Mouse (Mus musculus): ENCODE data around the gene Mecom. TPM values are rescaled to one million over a fixed set of nuclear protein-coding genes. Genes with fewer than 3 reads are reported as not detected.

The Mecom gene
- total RNA-seq, 4 experiments from 2014 or later, result 2.2 to 5.5 (median 4.5) TPM

DNA sequence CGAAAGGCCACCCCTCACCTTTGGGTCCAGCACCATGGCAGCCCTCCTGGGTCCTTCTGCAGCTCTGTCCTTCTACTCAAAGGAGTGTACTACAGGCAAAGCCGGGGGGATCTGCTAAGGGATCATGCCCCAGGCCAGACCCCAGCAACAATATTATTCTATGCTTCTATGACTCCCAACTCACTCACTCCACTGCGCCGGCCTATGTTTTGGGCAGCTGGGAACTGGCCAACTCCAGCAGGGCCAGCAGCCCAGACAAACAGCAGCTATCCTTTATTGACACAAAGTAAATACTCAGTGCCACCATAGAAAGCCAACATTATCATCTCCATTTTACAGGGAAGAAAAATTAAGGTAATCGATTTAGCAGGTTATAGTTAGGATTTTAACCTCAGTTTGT lies 186.6 kb downstream of the Mecom start:
- DNase-seq (ENCODE audit: low spot score in 2 of 2), result no peak

DNA sequence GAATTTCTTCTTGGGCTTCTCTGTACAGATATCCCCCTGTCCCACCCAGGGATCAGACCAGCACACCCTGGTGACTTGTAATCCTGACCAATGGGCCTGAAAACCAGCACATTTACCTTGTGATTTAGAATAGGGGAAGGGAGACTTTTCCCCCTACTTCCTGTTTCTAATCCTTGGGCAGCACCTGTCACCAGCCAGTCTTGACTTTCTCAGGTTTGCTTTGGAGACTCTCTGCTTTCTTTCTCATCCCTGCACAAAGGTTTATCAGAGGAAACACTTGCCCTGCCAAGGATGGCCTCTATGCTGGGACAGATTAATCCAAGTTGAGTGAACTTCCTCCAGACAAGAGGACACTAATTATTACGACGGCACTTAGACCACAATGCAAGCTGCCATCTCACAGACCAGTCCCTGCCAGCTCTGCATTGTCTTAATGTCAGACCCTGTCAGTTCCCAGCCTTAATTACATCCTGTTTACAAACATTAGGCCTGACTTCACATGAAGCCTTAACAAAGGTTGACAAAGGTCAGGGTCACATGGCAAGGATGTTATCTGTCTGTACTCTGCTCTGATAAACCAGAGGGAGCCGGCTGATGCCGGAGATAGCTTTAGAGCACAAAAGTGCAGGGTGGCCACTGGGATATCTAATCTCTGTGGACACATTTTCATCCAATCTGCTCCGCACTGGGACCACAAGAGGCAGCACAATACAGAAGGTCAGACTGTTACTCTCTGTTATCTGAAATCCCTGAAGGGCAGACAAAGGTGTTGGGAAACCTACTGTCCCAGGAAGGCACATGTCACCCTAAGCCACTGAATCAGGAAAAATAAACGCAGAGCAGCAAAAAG lies 193.7 kb downstream of the Mecom start:
- no peak for DNase-seq (ENCODE audit: low spot score in 2 of 2)

DNA sequence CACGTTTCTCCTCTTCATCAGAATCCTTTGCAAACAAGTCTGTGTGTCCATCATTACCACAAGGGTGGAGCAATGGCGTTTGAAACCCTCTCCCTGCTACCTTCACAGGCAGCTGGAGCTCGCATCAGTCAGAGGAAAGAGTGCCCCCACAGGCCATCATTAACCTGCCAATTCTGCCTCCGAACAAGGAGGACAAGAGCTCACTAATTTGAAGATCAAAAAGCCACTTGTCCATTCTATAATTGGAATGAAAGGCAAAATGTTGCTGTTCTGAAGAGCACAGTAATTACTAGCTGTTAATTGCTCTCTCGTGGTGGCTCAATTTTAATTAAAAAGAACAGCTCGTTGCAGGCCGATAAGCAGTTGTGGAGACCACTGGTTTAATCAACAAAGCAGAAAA lies 198.5 kb downstream of the Mecom start:
- no peak for DNase-seq (ENCODE audit: low spot score in 2 of 2)

DNA sequence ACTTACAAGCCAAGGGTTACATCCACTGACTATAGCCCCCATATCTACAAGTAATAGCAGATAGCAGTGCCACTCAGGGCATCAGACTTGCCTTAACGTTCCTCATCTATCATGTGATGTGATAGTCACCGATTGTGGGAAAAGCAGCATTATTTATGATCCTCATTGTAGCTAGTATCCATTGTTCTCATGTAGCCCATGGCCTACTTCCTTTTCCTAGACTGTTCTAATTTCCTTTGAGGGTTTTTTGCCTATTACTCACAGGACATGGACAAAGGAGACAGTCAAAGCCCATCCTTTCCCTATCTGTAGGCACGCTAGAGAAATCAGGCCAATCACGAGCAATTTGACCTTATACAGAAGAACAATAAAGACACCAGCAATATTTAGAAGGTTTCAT lies 203.7 kb downstream of the Mecom start:
- DNase-seq (ENCODE audit: low spot score in 2 of 2), result no peak

DNA sequence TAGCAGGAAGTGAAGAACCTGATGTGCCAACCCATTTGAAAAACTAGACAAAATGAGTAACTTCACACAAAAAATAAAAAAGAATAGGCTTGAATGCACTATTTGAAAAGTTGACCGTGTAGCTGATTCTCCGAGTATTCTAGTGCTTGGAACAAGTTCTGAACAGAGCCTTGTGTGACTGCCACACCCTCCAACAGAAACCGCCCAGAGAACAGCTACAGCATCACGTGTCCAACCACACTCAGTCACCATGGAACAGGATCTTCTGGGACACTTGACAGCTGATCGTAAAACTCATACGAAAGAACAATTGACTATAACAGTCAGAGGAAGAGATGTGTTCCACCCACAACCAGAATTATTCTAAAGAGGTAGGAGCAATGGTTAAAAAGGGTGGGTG lies 215.5 kb downstream of the Mecom start:
- no peak for DNase-seq (ENCODE audit: low spot score in 2 of 2)

DNA sequence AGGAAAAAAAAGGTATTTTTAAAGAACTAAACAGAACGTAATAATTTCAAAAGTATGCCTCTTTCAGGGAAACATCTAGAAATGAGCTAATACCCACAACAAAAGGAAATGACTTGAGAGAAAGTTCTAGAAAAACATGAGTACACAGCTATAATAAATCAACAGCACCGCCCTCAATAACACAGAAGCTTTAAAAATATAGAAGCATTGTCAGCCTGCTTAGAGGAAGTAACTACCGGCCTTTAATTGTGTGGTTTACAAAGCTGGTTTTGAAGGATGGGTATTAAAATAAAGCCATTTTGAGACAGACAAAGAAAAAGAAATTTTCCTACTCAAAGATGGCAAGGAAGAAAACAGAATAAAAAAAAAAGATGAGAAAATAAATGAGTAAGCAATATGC lies 217.3 kb downstream of the Mecom start:
- no peak for DNase-seq (ENCODE audit: low spot score in 2 of 2)

DNA sequence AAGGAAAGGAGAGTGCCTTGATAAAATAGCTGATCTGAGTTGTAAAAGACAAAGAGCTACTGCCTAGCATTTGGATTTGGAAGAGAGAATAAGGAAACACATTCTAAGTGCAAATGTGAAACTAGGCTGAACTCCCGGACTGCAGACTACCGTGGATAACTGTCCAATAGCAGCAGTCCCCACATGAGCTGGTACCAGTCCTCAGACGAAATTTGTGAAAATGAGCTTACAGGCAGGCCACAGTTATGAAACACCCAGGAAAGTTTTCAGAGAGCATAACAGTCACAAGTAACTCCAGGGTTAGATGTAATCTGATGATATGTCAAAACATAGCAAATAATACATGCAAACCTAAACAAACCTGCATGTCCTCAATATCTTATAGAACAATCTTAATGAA lies 217.8 kb downstream of the Mecom start:
- no peak for DNase-seq (ENCODE audit: low spot score in 2 of 2)

DNA sequence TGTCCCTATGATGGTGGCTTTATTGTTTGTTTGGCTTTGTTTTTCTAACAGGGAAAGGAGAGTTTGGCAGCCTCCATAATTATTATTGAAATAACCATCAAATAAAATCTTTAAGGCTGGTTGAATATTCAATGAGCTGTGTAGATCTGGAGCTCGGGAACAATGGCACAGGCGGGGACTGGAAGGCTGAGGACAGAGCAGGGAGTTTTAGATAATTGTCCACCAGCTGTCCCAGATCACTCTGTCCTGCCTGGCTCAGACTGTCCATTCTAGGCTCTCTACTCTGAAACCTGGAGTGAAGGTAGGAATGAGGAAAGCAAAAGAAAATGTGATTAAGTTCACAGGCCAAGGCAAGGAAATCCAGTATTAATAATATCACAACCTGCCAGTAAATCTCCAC lies 232.9 kb downstream of the Mecom start:
- DNase-seq (ENCODE audit: low spot score in 2 of 2), result no peak

DNA sequence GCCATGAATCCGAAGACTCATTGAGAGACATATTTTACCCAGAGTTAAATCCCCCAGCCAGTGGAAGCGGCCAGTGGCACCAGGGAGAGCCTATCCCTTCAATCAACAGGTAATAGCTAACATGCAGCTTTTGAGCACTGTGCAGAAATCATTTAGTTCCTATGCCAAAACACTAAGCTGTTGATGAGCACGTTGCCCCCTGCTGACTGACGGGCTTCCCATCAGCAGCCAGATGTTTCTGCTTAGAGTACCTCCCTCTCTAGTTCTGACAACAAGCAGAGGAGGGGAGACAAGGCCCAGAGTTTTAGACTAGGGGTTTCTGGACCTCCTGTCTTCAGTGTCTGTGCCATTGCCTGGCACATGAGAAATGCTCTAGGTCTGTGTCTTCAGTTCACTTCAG lies 239.7 kb downstream of the Mecom start:
- DNase-seq (ENCODE audit: low spot score in 2 of 2), result no peak

DNA sequence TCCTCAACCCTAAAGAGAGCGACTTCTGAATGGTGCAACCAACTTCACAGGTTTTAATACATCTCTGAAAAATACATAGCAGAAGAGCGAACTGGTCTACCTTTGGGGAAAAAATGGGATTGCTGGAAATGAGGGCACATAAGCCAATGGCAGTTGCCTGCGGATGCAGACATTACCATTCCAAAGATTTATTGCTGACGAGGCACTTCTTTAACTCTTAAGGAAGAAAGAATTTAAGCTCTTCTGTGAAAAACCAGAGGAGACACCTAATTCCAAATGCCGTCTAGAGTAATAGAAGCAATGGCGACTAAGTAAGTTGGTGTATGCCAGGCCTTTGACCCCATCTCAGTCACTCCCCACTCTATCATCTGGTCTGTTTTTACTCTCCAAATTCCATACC lies 240.2 kb downstream of the Mecom start:
- no peak for DNase-seq (ENCODE audit: low spot score in 2 of 2)

DNA sequence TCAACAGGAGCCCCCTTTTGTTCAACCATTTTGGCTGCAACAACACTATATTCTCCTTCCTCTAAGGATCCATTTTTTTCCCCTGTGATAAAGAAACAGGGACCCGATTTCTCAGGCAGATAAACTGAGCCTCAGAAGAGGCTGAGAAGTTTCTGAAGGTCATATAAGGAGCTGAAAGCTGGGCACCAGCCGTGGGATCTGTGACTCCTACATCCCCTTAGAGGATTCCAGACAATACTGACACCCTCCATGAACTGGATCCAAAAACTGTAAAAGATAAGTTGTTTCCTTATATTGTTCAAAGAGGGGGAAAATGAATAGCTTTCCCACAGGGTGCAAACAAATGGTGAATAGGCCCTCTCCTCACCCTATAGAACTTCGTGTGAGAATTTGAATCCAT lies 241.7 kb downstream of the Mecom start:
- no peak for DNase-seq (ENCODE audit: low spot score in 2 of 2)

DNA sequence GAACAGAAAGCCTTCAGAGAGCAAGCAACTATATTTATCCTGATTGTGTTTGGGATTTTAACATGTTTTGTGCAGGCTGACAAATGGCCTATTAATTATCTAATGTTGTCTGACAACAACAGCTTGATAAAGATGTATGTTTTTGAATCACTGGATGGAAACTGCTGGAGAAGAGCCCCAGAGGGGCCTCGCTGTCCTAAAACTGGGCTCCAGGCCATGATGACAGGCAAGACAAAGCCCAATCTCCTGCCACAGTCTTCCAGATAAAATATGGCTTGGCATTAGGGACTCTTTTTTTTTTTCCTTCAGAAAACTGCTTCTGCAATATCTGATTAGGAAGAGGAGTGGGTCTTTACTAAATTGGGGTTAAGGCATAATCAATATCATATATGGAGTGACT lies 248.3 kb downstream of the Mecom start:
- no peak for DNase-seq (ENCODE audit: low spot score in 2 of 2)

DNA sequence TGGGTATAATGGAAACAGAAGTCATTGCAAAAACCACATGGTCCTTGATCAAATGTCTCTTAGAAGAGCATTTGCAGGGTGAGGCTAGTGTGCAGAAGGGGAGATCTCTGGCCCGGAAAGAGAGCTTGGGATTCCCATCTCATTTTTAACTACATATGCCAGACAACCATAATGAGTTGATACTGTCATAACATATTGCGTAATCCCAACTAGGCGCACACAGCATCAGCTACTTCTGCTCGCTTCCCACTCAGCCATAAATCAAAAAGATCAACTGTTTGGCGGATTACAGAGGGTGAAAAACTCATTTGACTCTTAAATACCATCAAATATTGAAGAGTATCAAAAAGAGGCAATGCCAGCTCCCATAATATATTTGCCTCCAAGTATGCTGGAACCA lies 253.4 kb downstream of the Mecom start:
- no peak for DNase-seq (ENCODE audit: low spot score in 2 of 2)

DNA sequence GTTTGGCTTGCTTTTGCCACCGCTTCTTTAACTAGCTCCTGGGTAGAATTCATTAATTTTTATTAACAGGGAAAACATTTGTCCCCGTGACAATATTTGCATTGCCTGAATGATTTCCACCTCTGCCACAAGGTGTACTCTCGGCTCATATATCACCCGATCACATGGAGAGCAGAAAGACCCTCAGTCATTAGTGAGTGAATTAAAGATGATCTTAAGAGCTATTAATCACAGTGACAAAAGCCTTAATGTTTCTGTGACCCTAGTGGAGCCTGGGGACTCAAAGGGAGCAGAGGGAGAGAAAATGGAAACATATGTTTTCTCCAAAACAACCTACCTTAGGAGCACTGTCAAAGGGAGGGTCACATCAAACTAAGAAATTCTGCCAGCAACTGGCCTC lies 261.3 kb downstream of the Mecom start:
- DNase-seq (ENCODE audit: low spot score in 2 of 2), result no peak

DNA sequence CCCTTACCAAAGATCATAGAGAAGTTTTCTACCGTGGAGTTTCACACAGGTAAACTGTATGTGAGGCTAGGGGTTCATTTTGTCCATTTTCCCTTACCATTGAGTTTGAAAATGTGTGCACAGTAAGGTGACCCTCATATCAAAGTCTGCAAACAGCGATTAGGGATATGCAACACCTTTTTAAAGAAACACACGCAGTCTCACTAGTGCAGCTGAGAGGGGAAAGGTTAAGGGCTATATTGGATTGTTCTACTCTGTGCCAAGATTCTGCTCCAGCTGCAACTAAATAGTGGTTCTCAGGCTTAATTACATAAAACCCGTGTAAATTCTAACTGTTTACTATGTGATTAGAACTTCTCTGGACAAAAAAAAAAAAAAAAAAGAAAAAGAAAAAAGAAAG lies 263.7 kb downstream of the Mecom start:
- DNase-seq (ENCODE audit: low spot score in 2 of 2), result no peak

DNA sequence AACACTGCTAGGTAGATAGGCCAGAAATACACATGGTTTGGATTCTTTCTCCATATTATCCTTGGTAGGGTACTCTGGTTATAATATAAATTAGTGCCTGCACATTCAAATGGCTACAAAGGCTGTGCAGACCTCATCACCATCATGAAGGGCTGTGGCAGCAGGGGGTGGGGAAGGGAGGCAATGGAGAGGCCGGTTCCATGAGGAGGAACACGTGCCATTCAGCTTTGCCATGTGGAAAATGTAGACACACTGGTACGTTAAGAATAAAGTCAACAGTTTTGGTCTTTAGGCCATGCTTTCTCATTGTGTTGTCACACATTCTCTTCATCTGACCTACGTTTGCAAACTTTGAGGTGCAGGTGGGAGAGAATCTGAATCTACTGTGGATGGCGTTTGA lies 264.2 kb downstream of the Mecom start:
- no peak for DNase-seq (ENCODE audit: low spot score in 2 of 2)

DNA sequence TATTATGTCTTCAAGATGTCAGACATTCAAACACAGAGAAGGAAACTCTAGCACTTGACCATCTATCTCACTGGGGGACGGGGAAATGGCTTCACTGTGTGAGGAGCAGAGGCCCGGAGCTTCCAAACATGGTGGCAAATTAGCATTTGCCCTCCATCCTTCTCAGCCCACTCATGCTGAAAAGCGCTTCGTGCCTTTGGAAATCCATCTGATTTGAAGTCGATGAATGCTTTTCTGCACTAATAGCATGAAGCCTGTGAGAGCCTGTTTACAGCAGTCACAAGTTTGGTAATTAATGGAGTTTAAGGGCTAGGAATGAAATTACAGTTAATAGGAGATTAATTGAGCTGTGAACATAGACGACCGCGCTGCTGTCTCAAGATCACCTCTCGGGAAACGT lies 270.2 kb downstream of the Mecom start:
- no peak for DNase-seq (ENCODE audit: low spot score in 2 of 2)

DNA sequence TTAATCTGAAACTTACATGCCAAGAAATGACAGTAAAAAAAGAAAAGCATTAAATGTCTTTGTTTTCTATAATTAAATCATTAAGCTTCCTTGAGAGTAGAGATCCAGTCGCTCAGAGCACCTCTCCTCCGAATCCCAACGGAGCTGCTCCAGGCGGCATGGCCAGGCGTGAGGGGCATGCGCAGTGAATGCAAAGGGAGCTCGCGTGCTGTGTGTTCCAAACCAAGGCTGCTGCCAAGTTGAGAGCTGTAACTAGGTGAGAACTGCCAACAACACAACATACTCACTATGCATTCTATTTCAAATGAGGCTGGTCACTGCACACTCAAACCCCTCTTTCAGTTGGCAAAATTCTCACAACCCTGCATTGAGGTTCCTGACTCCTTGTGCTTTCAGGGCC lies 271.7 kb downstream of the Mecom start:
- no peak for DNase-seq (ENCODE audit: low spot score in 2 of 2)

DNA sequence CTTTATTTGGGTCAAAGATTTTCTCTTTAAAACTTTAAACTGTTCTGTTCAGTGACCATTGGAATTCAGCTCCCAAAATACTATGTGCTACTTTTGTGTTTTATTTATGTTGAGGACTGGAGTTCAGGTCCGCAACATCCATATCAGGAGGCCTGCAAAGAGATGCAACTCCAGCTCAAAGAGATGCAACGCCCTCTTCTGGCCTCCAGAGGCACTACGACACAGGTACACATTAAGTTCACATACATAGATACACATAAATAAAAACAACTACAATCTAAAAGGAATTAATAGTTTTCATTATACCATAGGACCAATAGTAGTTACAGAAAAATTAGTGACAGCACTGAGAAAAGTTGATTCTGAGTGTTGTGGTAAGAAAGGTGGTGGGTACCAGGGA lies 278.6 kb downstream of the Mecom start:
- no peak for DNase-seq (ENCODE audit: low spot score in 2 of 2)

DNA sequence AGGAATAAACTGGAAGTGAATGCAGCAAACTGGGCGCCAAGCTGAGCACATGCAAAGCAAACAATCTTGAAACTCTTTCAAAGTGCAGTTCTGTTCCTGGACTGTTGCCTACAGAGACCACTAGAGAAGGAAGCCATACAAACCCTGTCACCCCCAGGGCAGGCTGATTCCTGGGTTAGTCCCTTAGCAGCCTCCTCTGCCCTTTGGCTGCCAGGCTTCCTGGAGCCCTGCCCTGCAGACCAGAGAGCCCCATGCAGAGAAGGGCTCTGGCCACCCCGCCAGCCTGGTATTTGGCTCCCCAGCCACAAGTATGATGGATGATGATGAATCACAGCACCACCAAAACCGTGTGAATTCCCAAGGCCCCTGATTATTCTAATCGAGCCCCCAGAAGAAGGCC lies 286.9 kb downstream of the Mecom start:
- no peak for DNase-seq (ENCODE audit: low spot score in 2 of 2)

DNA sequence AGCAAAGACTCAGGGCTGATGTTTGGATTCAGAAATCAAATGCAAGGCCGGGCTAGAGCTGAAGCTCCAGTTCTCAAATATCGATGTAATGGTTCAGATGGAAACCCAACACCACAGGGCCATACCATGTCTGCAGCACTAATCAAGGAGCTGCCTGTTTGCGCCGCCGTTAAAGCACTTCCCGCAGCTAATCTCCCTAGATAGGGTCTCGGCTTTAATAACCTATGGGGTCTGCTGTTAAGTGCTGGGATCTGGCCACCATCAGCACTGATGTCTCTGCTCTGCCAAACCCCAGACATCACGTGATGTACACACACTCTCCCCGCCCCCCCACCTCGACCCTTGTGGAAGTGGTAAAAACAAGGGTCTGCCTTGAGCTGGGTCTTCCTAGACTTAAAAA lies 289.4 kb downstream of the Mecom start:
- DNase-seq (ENCODE audit: low spot score in 2 of 2), result no peak

DNA sequence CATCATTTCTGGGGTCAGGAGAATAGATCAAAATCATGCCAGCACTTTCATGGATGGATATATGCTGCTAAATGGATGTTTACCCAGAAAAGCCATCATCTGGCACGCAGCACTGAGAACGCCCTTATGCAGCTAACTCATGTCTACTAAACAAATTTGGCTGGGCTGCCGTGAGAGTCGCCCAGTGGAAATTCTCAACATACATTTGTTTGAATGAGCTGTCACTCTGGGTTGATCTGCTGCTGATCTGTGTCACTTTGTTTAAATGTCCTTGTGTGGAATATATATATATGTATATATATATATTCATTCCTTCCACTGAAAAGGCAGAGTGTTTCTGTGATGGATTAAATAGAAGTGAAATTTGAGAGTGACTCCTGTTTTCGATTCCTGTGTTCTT lies 290.0 kb downstream of the Mecom start:
- DNase-seq (ENCODE audit: low spot score in 2 of 2), result no peak

DNA sequence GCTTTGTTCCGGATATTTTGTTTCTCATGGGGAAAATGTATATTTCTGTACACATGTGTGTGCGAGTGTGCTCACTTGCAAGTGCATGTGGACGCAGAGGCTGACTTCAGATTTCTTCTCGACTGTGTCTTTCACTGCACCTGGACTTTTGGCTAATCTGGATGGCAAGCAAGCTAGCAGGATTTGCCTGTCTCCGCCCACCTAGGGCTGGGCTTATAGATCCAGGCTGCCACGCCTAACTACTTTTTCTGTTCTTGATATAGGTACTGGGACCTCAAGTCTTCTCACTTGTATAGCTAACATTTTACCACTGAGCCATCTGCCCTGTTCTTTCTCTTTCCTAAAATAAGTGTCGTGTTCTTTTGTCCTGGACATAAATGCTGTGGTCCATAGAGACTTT lies 290.9 kb downstream of the Mecom start:
- no peak for DNase-seq (ENCODE audit: low spot score in 2 of 2)

DNA sequence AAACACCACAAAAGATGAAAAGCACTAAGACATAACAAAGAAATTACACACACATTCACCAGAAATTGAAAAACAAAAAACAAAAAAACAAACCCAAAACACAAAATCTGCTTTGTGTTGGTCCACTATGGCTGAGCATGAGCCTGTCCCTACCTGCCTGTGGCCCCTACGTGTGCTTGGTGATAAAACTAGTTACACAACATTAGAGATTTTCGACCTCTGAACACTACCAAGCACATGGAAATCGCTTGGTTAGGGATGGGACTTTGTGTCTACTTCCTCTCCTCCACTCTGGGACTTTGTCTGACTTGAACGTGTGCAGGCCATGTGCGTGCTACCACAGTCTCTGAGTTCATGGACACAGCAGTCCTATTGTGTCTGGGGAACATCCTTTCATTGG lies 292.0 kb downstream of the Mecom start:
- DNase-seq (ENCODE audit: low spot score in 2 of 2), result no peak
